Comparison of ENCODE assay signal across 8 mouse cellular contexts in genomic region chr14:21987660-21988576, GRCm38 (mm10). TPM values are rescaled to one million over a fixed set of nuclear protein-coding genes. Genes with fewer than 3 reads are reported as not detected.
DNase-seq lines count a peak whose midpoint lies in the region; ATAC-seq and TF ChIP-seq lines count a peak whose summit lies in the region.

No protein-coding gene starts in this region.

- H3K4me3 ChIP-seq in bone marrow macrophage, adult 2 months (ENCODE audit: insufficient read depth, low read length) = peak overlapping the region; percentile 84
- peak overlapping the region; percentile 88 for H3K4me3 ChIP-seq in forebrain, embryonic 10.5 days
- H3K4me3 ChIP-seq in heart, embryonic 14.5 days (ENCODE audit: control insufficient read depth in 1 of 2, insufficient read depth in 1 of 2, low read depth in 1 of 2, low read length in 2 of 2) = peak overlapping the region; percentile 57 to 69
- H3K4me3 ChIP-seq in liver, embryonic 15.5 days (replicated peaks) = peak overlapping the region; percentile 50
- peak overlapping the region; percentile 96 for H3K4me3 ChIP-seq in neural tube, embryonic 12.5 days

- H3K27me3 ChIP-seq in forebrain, embryonic 10.5 days (ENCODE audit: poor library complexity, severe bottlenecking) = peaks cover 93% of the 10 kb centered on the region
- peaks cover 60% of the 10 kb centered on the region for H3K27me3 ChIP-seq in heart, embryonic 14.5 days (ENCODE audit: control insufficient read depth, insufficient read depth, low read length)
- peaks cover 98% of the 10 kb centered on the region for H3K27me3 ChIP-seq in liver, embryonic 15.5 days
- H3K27me3 ChIP-seq in neural tube, embryonic 12.5 days (replicated peaks) = no peaks in the 10 kb centered on the region

- peak overlapping the region; percentile 69 for H3K9ac ChIP-seq in heart, embryonic 14.5 days (ENCODE audit: low read length)
- no peak overlapping the region for H3K9ac ChIP-seq in liver, embryonic 15.5 days
- peak overlapping the region; percentile 99 for H3K9ac ChIP-seq in neural tube, embryonic 12.5 days

- WGBS in forebrain, embryonic 10.5 days = under 1% methylated on average over 74 of the region's 74 CpGs
- under 1% methylated on average over 71 of the region's 74 CpGs for WGBS in heart, embryonic 14.5 days
- under 1% methylated on average over 74 of the region's 74 CpGs for WGBS in liver, embryonic 15.5 days (ENCODE audit: insufficient replicate concordance)
- WGBS in neural tube, embryonic 12.5 days = under 1% methylated on average over 74 of the region's 74 CpGs

- DNase-seq in 416B (ENCODE audit: low read depth) = peak; percentile 97
- DNase-seq in forebrain, embryonic 10.5 days (ENCODE audit: extremely low spot score, low spot score) = peak; percentile 97
- peak; percentile 97 to 99 for DNase-seq in kidney, postnatal 36 days
- DNase-seq in testis, postnatal 14 days (ENCODE audit: low spot score) = peak; percentile 91

- H3K36me3 ChIP-seq in forebrain, embryonic 10.5 days (replicated peaks) = peaks cover 18% of the 10 kb centered on the region
- H3K36me3 ChIP-seq in heart, embryonic 14.5 days (ENCODE audit: control insufficient read depth, insufficient read depth, low read length) = no peaks in the 10 kb centered on the region
- no peaks in the 10 kb centered on the region for H3K36me3 ChIP-seq in liver, embryonic 15.5 days (replicated peaks)
- peaks cover 15% of the 10 kb centered on the region for H3K36me3 ChIP-seq in neural tube, embryonic 12.5 days

- no peaks in the 10 kb centered on the region for H3K9me3 ChIP-seq in forebrain, embryonic 10.5 days
- H3K9me3 ChIP-seq in heart, embryonic 14.5 days (ENCODE audit: control insufficient read depth, low read length) = no peaks in the 10 kb centered on the region
- no peaks in the 10 kb centered on the region for H3K9me3 ChIP-seq in liver, embryonic 15.5 days (replicated peaks)
- no peaks in the 10 kb centered on the region for H3K9me3 ChIP-seq in neural tube, embryonic 12.5 days

- H3K27ac ChIP-seq in bone marrow macrophage, adult 2 months (ENCODE audit: insufficient read depth, low read depth, low read length) = peak overlapping the region; percentile 83
- peak overlapping the region; percentile 96 for H3K27ac ChIP-seq in forebrain, embryonic 10.5 days
- peak overlapping the region; percentile 77 to 86 for H3K27ac ChIP-seq in heart, embryonic 14.5 days (replicated peaks in 1 of 2; ENCODE audit: control insufficient read depth in 1 of 2, insufficient read depth in 1 of 2, low read depth in 2 of 2, low read length in 2 of 2)
- H3K27ac ChIP-seq in liver, embryonic 15.5 days (replicated peaks) = peak overlapping the region; percentile 51; the same call in 1 of the 2 replicates
- peak overlapping the region; percentile 99 for H3K27ac ChIP-seq in neural tube, embryonic 12.5 days

- peak overlapping the region; percentile 90 for H3K4me2 ChIP-seq in heart, embryonic 14.5 days (ENCODE audit: low read length)
- peak overlapping the region; percentile 66 for H3K4me2 ChIP-seq in liver, embryonic 15.5 days
- H3K4me2 ChIP-seq in neural tube, embryonic 12.5 days (replicated peaks) = peak overlapping the region; percentile 94

- H3K4me1 ChIP-seq in bone marrow macrophage, adult 2 months (ENCODE audit: control insufficient read depth, insufficient read depth, low read length) = peaks cover 13% of the 10 kb centered on the region
- H3K4me1 ChIP-seq in forebrain, embryonic 10.5 days = peaks cover 88% of the 10 kb centered on the region
- H3K4me1 ChIP-seq in heart, embryonic 14.5 days (ENCODE audit: control insufficient read depth in 2 of 2, insufficient read depth in 2 of 2, low read length in 2 of 2) = peaks cover 14 to 46% of the 10 kb centered on the region in 2 experiments
- peaks cover 28% of the 10 kb centered on the region for H3K4me1 ChIP-seq in liver, embryonic 15.5 days (replicated peaks)
- H3K4me1 ChIP-seq in neural tube, embryonic 12.5 days = peaks cover 31% of the 10 kb centered on the region

- peak; percentile 83 for ATAC-seq in heart, embryonic 14.5 days (ENCODE audit: insufficient number of reproducible peaks, insufficient read depth, low FRiP score, low read depth)
- peak; percentile 38 for ATAC-seq in liver, embryonic 15.5 days (ENCODE audit: insufficient read depth)
- peak; percentile 79 for ATAC-seq in neural tube, embryonic 12.5 days (ENCODE audit: low FRiP score, low read depth)

- TF ChIP-seq POLR2A in bone marrow macrophage, adult 2 months (IDR thresholded peaks at IDR 0.05; ENCODE audit: borderline replicate concordance, low read depth, low read length) = no peak

- TF ChIP-seq CTCF in bone marrow macrophage, adult 2 months (IDR thresholded peaks at IDR 0.05; ENCODE audit: low read depth, low read length) = no peak

RNA-seq across cellular contexts. Expression of gene Zfp503, which starts 1.5 kb away (rescaled TPM):
- polyA plus RNA-seq in bone marrow macrophage, adult 2 months (2012; ENCODE audit: insufficient read depth, insufficient read length, missing spikeins) = 0.76 and 1.0 TPM in 2 replicates
- 7.6 and 8.6 TPM in 2 replicates for polyA plus RNA-seq in forebrain, embryonic 10.5 days (2016; fragmentation: Nextera tagmentation; extraction: Ambion mirVana)
- 0.67 and 1.6 TPM in 2 replicates for polyA plus RNA-seq in heart, embryonic 14.5 days (2014; fragmentation: Nextera tagmentation; extraction: Ambion mirVana)
- 0.74 and 0.91 TPM in 2 replicates for polyA plus RNA-seq in liver, embryonic 15.5 days (2015; fragmentation: Nextera tagmentation; extraction: Ambion mirVana)
- 44.1 and 44.4 TPM in 2 replicates for polyA plus RNA-seq in neural tube, embryonic 12.5 days (2016; fragmentation: Nextera tagmentation; extraction: Ambion mirVana)

RNA-seq across cellular contexts. Expression of gene Lrmda, which starts 31.6 kb away (rescaled TPM):
- 18.3 and 20.1 TPM in 2 replicates for polyA plus RNA-seq in bone marrow macrophage, adult 2 months (2012; ENCODE audit: insufficient read depth, insufficient read length, missing spikeins)
- polyA plus RNA-seq in forebrain, embryonic 10.5 days (2016; fragmentation: Nextera tagmentation; extraction: Ambion mirVana) = 0.20 and 0.41 TPM in 2 replicates
- 0.95 and 1.2 TPM in 2 replicates for polyA plus RNA-seq in heart, embryonic 14.5 days (2014; fragmentation: Nextera tagmentation; extraction: Ambion mirVana)
- polyA plus RNA-seq in liver, embryonic 15.5 days (2015; fragmentation: Nextera tagmentation; extraction: Ambion mirVana) = 0.13 and 0.28 TPM in 2 replicates
- 0.33 and 0.40 TPM in 2 replicates for polyA plus RNA-seq in neural tube, embryonic 12.5 days (2016; fragmentation: Nextera tagmentation; extraction: Ambion mirVana)

Comparison
In these comparisons a context has a peak if more than half of its experiments do, and no peak if none do; other contexts are left out.
1. Peak in every context shown above with its lines: DNase-seq, ATAC-seq, H3K4me3 ChIP-seq and H3K27ac ChIP-seq.